Mouse (Mus musculus): ENCODE data around the gene Sufu. TPM values are rescaled to one million over a fixed set of nuclear protein-coding genes. Genes with fewer than 3 reads are reported as not detected.

Sufu gene
- polyA plus RNA-seq, 1 experiment from 2014 or later, result 19.8 TPM

DNA sequence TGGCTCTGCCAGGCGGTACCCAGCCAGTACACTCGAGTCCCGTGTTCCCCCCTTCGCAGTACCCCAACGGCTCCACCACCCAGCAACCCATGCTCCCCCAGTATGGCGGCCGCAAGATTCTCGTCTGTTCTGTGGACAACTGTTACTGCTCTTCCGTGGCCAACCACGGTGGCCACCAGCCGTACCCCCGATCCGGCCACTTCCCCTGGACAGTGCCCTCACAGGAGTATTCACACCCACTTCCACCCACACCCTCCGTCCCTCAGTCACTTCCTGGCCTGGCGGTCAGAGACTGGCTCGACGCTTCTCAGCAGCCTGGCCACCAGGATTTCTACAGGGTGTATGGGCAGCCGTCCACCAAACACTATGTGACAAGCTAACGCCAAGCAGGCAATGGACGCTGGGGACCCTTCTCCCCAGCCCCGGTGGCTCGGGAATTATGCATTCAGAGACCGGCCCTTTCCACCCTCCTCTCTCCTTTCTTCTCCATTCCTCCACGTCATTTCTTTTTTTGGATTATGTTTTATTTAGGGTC lies 118.7 kb downstream of the Sufu start:
- 90% methylated on average over 24 of the region's 24 CpGs for WGBS
- no peak for ATAC-seq
- Histone ChIP-seq H3K4me1 (ENCODE audit: control insufficient read depth, insufficient read depth, low read depth, low read length) (peaks cover 18% of the 10 kb centered on the region), H3K4me3 (ENCODE audit: low read length) (no peak overlapping the region), H3K9me3 (ENCODE audit: control insufficient read depth, low read length) (no peaks in the 10 kb centered on the region), H3K9ac (ENCODE audit: low read depth, low read length) (no peak overlapping the region), H3K36me3 (ENCODE audit: control insufficient read depth, insufficient read depth, low read length) (peaks cover 34% of the 10 kb centered on the region), H3K27me3 (replicated peaks; ENCODE audit: control insufficient read depth, insufficient read depth, low read length) (no peaks in the 10 kb centered on the region), H3K27ac (ENCODE audit: low read depth, low read length) (no peak overlapping the region), H3K4me2 (ENCODE audit: low read length) (no peak overlapping the region)

DNA sequence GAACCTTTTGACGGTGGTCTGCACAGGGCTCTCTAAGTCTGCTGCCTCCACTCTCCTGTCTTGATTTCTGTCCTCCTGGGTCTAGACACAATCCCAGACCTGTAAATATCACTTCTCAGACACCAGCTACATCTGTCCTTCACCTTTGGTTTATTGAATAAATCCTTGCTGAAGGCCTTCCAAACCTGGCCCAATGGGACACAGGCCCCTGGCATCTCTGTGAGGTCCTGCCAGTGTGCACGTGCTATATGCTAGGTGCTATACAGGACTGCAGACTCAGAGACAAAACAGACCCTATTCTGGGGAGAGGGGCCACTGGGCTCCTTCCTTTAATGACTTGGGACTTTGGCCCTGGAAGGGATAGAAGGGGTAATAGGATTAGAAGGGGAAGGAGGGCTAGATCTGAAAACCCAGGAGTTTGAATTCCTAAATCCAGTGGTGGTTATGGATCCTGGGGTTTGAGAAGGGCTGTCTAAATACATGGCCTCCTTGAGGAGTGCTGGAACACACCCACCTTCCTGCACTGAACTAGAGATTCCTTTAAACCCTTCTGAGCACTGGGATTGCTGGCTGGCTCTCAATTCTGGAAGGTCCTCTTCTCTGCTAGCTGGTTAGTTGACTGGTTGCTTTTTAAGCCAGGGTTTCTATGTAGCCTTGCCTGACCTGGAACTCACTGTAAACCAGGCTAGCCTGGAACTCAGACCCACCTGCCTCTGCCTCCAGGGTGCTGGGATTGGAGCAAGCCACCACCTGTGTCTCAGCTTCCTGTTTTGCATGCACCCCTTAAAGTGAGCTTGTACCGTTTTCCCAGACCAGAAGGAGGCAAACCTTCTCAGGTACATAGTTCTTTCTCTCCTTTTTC lies 120.2 kb downstream of the Sufu start:
- Histone ChIP-seq H3K4me2 (ENCODE audit: low read length) (no peak overlapping the region), H3K27me3 (replicated peaks; ENCODE audit: control insufficient read depth, insufficient read depth, low read length) (no peaks in the 10 kb centered on the region), H3K9me3 (ENCODE audit: control insufficient read depth, low read length) (no peaks in the 10 kb centered on the region), H3K36me3 (ENCODE audit: control insufficient read depth, insufficient read depth, low read length) (peaks cover 34% of the 10 kb centered on the region), H3K4me3 (ENCODE audit: low read length) (no peak overlapping the region), H3K27ac (ENCODE audit: low read depth, low read length) (peak overlapping the region; percentile 48), H3K4me1 (ENCODE audit: control insufficient read depth, insufficient read depth, low read depth, low read length) (peaks cover 14% of the 10 kb centered on the region), H3K9ac (ENCODE audit: low read depth, low read length) (no peak overlapping the region)
- 61% methylated on average over 3 of the region's 3 CpGs for WGBS
- no peak for ATAC-seq

DNA sequence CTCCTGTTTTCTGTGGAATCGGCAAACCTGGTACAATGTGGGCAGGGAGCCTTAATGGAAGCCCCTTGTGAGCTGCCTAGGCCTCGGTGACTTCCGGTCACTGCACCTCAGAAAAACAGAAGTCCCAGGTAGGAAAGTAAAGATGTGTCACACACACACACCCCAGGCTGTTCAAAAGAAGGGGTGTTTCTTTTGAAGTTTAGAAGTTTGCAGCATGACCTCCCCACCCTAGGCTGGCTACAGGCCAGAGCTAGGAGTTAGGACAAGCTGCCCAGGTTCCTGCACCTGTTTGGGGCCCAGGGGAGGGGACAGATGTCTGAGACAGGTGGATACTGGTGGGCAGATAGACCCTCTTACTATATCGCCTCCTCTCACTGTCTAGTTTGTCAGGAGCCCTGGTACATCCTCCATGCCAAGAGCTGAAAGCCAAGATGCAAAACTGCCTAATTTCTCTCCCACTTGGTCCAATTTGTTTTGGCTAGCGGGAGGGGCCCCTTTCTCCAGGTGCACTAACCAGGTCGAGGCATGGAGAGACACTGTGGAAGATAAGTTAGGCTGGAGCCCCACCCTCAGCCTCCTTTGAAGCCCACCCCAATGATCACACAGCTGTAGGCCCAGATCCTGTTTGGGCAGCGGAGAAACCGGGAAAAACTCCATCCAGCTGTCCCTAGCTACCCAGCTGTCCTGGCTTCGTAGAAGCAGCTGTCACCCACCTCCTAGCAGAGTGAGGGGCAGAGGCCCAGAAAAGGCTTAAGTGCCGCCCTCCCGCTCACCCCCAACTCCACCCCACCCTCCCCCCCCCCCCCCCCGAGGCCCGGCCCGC lies 121.0 kb downstream of the Sufu start:
- H3K27me3 ChIP-seq (replicated peaks; ENCODE audit: control insufficient read depth, insufficient read depth, low read length), result no peaks in the 10 kb centered on the region
- no peak overlapping the region for H3K4me3 ChIP-seq (ENCODE audit: low read length)
- H3K4me2 ChIP-seq (ENCODE audit: low read length), result peak overlapping the region; percentile 43; the same call in 1 of the 2 replicates
- peak overlapping the region; percentile 48; the same call in 1 of the 2 replicates for H3K9ac ChIP-seq (ENCODE audit: low read depth, low read length)
- no peak; the same call in 1 of the 2 replicates for ATAC-seq
- peak overlapping the region; percentile 48 for H3K27ac ChIP-seq (ENCODE audit: low read depth, low read length)
- H3K4me1 ChIP-seq (ENCODE audit: control insufficient read depth, insufficient read depth, low read depth, low read length), result peaks cover 14% of the 10 kb centered on the region
- H3K9me3 ChIP-seq (ENCODE audit: control insufficient read depth, low read length), result no peaks in the 10 kb centered on the region
- peaks cover 29% of the 10 kb centered on the region for H3K36me3 ChIP-seq (ENCODE audit: control insufficient read depth, insufficient read depth, low read length)
- WGBS, result 42% methylated on average over 9 of the region's 14 CpGs

DNA sequence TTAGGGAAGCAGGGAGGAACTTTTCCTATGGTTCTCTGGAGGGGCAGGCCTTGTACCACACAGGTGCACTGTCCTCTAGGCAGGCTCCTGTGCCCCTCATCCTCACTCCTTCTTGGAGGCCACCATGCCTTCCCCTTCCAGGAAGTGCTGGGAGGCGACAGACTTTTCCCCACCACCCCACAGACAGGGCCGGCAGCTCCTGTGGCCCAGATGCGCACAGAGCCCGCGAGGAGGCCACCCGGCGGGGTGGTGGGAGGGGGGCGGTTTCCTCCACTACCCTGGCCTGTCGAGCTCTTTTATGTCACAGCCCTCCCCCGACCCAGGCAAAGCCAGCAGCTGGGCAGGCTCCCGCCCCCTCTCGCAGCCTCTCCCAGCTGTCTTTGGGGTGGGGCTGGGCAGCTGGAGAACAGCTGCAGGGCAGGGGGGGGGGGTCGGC lies 121.7 kb downstream of the Sufu start:
- Histone ChIP-seq H3K27me3 (replicated peaks; ENCODE audit: control insufficient read depth, insufficient read depth, low read length) (no peaks in the 10 kb centered on the region), H3K4me2 (ENCODE audit: low read length) (peak overlapping the region; percentile 43), H3K36me3 (ENCODE audit: control insufficient read depth, insufficient read depth, low read length) (peaks cover 26% of the 10 kb centered on the region), H3K9me3 (ENCODE audit: control insufficient read depth, low read length) (no peaks in the 10 kb centered on the region), H3K4me1 (ENCODE audit: control insufficient read depth, insufficient read depth, low read depth, low read length) (peaks cover 18% of the 10 kb centered on the region), H3K9ac (ENCODE audit: low read depth, low read length) (peak overlapping the region; percentile 48), H3K4me3 (ENCODE audit: low read length) (0 out of 2 replicates have a peak overlapping the region, but pooled peaks have one; percentile 11), H3K27ac (ENCODE audit: low read depth, low read length) (0 out of 2 replicates have a peak overlapping the region, but pooled peaks have one; percentile 34)
- WGBS, result under 1% methylated on average over 13 of the region's 13 CpGs
- ATAC-seq, result peak; percentile 38; the same call in 1 of the 2 replicates

DNA sequence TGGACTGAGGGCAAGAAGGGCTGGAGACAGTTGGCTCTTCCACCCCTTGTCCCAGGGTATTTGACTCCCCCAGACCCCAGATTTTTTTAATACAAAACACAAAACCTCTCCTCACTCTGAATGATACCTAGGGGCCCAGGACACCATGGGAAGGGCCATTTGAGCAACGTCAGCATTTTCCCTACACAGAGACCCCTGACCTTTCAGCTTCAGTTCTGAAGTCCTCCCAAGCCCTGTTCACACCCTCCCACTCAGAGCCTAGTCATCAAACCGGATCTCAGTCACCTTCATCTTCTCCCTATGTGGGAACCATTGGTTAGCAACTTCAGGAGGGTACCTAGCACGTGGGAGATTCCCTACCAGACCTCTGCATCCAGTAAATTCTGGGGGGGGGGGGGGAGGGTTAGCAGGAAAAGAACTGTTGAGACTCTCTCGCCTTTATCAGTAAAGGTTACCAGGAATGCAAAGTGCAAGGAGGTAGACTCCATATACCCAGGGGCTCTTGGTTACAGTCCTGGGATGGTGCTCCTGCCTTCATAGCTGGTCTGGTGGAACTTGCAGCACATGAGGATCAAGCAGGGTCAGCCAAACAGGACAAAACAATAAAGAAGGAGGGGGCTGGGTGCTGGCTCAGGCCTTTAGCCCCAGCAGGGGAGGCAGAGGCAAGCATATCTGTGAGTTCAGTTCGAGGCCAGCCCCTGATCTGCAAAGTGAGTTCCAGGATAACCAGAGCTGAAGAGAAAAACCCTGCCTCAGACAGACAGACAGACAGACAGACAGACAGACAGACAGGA lies 122.3 kb downstream of the Sufu start:
- peaks cover 25% of the 10 kb centered on the region for H3K4me1 ChIP-seq (ENCODE audit: control insufficient read depth, insufficient read depth, low read depth, low read length)
- no peak overlapping the region for H3K27ac ChIP-seq (ENCODE audit: low read depth, low read length)
- ATAC-seq, result no peak
- H3K36me3 ChIP-seq (ENCODE audit: control insufficient read depth, insufficient read depth, low read length), result peaks cover 22% of the 10 kb centered on the region
- H3K4me2 ChIP-seq (ENCODE audit: low read length), result no peak overlapping the region; the same call in 1 of the 2 replicates
- 15% methylated on average over 5 of the region's 5 CpGs for WGBS
- H3K9me3 ChIP-seq (ENCODE audit: control insufficient read depth, low read length), result no peaks in the 10 kb centered on the region
- no peaks in the 10 kb centered on the region for H3K27me3 ChIP-seq (replicated peaks; ENCODE audit: control insufficient read depth, insufficient read depth, low read length)
- no peak overlapping the region for H3K4me3 ChIP-seq (ENCODE audit: low read length)
- H3K9ac ChIP-seq (ENCODE audit: low read depth, low read length), result peak overlapping the region; percentile 48

DNA sequence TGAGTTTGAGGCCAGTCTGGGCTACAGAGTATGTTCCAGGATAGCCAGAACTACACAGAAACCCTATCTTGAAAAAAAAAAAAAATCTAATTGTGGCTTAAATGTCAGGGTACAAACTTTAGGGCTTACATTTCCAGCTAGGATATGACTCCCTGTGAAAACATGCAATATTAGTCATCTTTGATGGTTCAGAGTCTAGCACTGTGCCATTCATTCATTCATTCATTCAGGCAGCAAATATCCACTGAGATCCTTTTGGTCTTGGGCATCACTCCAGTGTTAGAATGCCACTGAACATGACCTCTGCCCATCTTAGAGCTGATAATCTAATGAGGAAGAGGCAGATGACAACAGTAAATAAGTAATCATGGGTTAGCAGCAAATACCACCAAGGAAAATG lies 125.0 kb downstream of the Sufu start:
- Histone ChIP-seq H3K4me2 (ENCODE audit: low read length) (no peak overlapping the region), H3K4me3 (ENCODE audit: low read length) (no peak overlapping the region), H3K9me3 (ENCODE audit: control insufficient read depth, low read length) (no peaks in the 10 kb centered on the region), H3K27me3 (replicated peaks; ENCODE audit: control insufficient read depth, insufficient read depth, low read length) (no peaks in the 10 kb centered on the region), H3K27ac (ENCODE audit: low read depth, low read length) (no peak overlapping the region), H3K4me1 (ENCODE audit: control insufficient read depth, insufficient read depth, low read depth, low read length) (peaks cover 48% of the 10 kb centered on the region), H3K9ac (ENCODE audit: low read depth, low read length) (no peak overlapping the region), H3K36me3 (ENCODE audit: control insufficient read depth, insufficient read depth, low read length) (peaks cover 2% of the 10 kb centered on the region; the same call in 1 of the 2 replicates)
- ATAC-seq, result no peak

DNA sequence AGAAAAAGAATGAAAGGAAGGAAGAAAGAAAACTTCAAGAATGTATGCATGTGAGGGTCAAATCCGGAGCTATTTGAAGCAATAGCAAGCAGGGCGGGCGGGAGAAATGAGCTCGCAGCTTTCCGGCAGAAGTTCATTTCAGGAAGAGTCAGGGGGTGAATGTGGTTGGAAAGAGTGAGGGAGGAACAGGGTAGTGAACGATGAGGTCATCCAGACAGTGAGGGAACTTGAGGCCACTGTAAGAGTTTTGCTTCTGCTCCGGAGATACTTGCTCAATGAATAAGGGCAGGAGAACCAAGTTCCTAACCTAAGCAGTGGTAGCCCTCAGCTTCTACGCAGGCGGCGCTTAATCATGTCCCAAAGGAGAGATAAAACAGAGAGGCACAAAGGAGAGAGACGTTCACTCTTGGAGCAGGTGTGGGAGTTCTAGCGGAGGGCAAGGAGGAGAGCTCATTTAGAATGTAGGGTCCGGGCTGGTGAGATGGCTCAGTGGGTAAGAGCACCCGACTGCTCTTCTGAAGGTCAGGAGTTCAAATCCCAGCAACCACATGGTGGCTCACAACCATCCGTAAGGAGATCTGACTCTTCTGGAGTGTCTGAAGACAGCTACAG lies 125.8 kb downstream of the Sufu start:
- Histone ChIP-seq H3K36me3 (ENCODE audit: control insufficient read depth, insufficient read depth, low read length) (no peaks in the 10 kb centered on the region), H3K4me2 (ENCODE audit: low read length) (no peak overlapping the region), H3K4me1 (ENCODE audit: control insufficient read depth, insufficient read depth, low read depth, low read length) (peaks cover 48% of the 10 kb centered on the region), H3K4me3 (ENCODE audit: low read length) (no peak overlapping the region), H3K9me3 (ENCODE audit: control insufficient read depth, low read length) (no peaks in the 10 kb centered on the region), H3K9ac (ENCODE audit: low read depth, low read length) (no peak overlapping the region), H3K27ac (ENCODE audit: low read depth, low read length) (no peak overlapping the region), H3K27me3 (replicated peaks; ENCODE audit: control insufficient read depth, insufficient read depth, low read length) (no peaks in the 10 kb centered on the region)
- 36% methylated on average over 15 of the region's 15 CpGs for WGBS
- ATAC-seq, result no peak

DNA sequence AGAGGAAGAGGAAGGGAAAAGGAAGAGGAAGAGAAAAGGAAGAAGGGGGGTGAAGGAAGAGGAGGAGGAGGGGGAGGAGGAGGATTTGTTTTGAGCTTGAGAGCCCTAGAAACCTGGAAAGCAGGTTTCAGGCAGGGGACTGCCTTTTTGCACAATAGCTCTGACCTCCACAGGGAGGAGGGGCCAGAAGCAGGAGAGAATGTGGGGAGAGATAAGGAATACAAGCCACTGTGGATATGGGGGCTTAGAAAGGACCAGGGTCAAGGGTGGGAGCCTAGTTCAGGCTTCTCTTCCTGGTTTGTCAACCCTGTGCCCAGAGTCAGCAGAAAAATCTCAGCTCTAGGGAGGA lies 126.4 kb downstream of the Sufu start:
- no peaks in the 10 kb centered on the region for H3K27me3 ChIP-seq (replicated peaks; ENCODE audit: control insufficient read depth, insufficient read depth, low read length)
- peak overlapping the region; percentile 61 for H3K4me2 ChIP-seq (ENCODE audit: low read length)
- peaks cover 47% of the 10 kb centered on the region for H3K4me1 ChIP-seq (ENCODE audit: control insufficient read depth, insufficient read depth, low read depth, low read length)
- H3K27ac ChIP-seq (ENCODE audit: low read depth, low read length), result peak overlapping the region; percentile 72
- H3K9me3 ChIP-seq (ENCODE audit: control insufficient read depth, low read length), result no peaks in the 10 kb centered on the region
- H3K9ac ChIP-seq (ENCODE audit: low read depth, low read length), result peak overlapping the region; percentile 50; the same call in 1 of the 2 replicates
- no peaks in the 10 kb centered on the region for H3K36me3 ChIP-seq (ENCODE audit: control insufficient read depth, insufficient read depth, low read length)
- ATAC-seq, result no peak
- H3K4me3 ChIP-seq (ENCODE audit: low read length), result no peak overlapping the region; the same call in 1 of the 2 replicates

All from hindbrain, embryonic 16.5 days (tissue).